Mouse (Mus musculus): ENCODE measurements at regions not wholly inside any gene's neighbourhood (a gene's known extent, or its start where the extent isn't known, plus 50 kb on each side); places are given as distances from the start of the nearest gene placed in this dataset.

DNA sequence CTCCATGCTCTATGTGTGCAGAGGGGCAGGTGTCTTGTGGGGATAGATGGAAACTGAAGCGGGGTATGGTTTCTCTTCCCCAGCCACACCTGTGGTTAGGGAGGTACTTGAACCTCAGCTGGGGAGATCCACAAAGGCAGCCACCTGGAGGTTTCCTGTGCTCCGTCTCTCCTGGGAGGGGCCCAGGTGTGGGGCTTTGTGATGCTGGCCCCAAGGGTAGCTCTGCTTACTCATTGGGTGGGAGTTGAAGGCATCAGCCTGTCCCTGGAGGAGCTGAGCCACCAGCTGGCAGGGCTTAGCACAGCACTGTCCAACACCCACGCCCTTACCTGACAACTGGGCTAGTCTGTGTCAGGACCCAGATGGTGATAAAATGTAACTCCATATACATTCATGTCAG is 81.4 kb downstream of the Lhx2 start:
- TF ChIP-seq CTCF (IDR thresholded peaks at IDR 0.05; ENCODE audit: low read depth, low read length) (no peak), POLR2A (IDR thresholded peaks at IDR 0.05; ENCODE audit: extremely low read depth, insufficient read depth, low read length) (no peak)
